Mouse (Mus musculus): ENCODE measurements around the gene Kars. TPM values are rescaled to one million over a fixed set of nuclear protein-coding genes. Genes with fewer than 3 reads are reported as not detected.
A peak's percentile ranks its signal among the peaks of the same experiment; 100 is the strongest.

Gene Kars
- total RNA-seq, 2 experiments from 2014 or later: 91.1 to 95.3 TPM

DNA sequence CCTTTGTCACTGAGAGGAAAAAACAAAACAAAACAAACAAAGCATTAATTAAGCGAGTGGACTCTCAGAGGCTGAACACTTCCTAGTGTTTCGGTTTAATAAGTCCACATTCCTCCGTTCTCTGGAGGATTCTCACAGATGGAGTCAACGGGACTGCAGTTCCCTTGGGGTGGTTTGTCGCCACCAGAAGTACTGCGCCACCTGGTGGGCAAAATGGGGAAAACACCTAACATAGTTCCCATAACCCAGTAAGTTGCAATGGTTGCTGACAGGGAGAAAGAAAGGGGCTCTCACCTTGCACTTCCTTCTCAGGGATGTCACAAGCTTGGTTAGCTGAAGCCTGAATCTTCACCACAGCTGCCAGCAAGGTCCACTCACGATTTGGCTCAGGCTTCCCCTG is 21.2 kb downstream of the Kars start:
- intact Hi-C loops (cut with DNase I): loop anchor here (1.0 to 5.0 kb wide), 4 partner anchors 48 to 313 kb away; partner anchors contain the start of genes Gabarapl2 and Tmem231
- DNase-seq: peak; percentile 77 to 88

DNA sequence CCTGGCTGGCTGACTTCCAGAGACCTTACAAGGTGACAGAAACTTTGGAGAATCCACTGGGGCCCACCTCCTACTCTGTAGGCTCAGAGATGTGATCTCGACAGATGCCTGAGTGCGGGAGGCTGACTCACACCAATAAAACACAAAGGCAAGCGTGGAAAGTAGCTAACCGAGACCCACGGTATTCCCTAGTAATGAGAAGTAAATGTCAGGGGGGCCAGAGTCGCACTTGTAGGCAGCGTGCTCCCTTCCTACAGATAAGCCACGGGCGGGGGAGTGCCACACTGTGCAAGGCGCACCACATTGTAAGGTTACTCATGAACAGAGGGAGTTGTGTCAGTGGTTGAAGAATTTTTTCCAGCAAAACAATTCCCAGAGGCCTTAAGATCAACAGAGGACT is 26.6 kb downstream of the Kars start:
- intact Hi-C loops (cut with DNase I): no loop called here
- no peak for DNase-seq

DNA sequence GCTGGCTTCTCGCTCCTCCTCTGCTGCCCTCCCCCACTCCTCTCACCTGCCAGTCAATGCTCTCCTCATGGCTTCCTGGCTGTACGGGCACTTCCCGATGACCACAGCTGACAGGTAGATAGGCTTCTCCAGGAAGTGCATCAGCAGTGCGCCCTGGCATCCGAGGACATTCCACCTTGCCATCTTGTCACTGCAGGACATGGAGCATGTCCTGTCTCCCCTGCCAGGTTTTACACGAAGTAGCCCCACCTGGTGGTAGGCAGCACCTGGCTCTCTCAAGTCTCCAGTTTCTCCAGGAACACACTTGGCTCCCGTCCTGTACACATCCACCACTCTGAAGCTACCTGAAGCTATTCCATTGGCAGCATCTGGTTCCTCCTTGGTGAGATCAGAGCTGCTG is 29.0 kb downstream of the Kars start:
- intact Hi-C loops (cut with DNase I): no loop called here
- no peak for DNase-seq

DNA sequence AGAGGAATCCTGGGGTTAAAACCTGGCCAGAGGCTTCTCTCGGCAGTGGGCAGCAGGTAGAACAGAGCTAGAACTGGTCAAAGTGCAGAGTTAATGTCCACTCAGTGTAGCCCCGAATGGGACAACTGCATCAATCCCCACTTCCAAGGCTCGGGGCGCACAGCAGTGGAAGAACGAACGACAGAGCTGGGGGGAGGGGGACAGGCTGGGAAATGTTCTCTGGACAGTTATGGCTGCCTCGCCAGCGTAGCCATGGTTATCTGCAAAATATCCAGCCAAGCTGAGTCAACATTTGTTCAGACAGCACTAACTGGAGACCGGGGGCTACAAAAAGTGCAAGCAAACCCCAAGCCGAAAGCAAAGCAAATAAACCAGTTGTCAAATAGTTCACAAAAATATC is 33.0 kb downstream of the Kars start:
- peak in 1 of 2 experiments; percentile 42 for DNase-seq
- intact Hi-C loops (cut with DNase I): no loop called here

DNA sequence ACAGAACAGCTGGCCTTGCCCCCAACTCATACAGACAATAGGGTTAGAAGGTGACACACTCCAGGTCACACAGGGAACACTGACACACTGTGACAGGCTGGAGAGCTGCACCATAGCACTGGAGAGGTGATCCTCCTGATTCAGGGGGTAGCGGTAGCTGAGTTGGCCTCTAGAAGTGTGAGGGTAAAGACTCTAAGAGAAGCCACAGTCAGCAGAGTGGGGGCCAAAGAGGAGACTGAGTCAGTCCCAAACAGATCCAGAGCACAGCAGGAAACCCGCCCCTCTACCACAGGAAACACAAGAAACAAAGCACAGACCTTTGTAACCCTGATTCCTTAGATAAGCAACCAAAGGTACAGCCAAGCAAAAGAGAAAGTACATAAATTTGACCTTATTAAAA is 34.8 kb downstream of the Kars start:
- intact Hi-C loops (cut with DNase I): no loop called here
- DNase-seq: no peak

DNA sequence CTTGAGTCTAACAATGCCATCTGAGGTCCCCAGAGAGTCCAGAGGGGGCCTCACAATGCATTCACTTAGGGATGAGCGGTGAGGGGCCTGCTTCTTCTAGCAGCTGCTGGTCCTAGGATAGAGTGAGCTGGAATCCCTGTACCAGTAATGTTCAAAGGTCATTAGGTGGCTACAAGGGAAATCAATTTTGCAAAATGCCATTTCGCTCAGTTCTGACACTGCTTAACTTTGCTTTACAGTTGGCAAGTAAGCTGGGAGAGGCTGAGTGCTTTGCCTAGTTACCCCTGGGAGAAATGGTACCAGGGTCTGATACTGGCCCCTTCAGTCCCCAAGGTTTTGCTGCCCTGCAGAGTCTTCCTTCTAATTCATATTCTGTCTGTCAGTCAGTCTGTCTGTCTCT is 35.4 kb downstream of the Kars start:
- intact Hi-C loops (cut with DNase I): no loop called here
- no peak for DNase-seq

GRCm38 (mm10) chr8:111974138-111974537 is 37.0 kb downstream of the Kars start:
- DNase-seq: no peak
- intact Hi-C loops (cut with DNase I): no loop called here

DNA sequence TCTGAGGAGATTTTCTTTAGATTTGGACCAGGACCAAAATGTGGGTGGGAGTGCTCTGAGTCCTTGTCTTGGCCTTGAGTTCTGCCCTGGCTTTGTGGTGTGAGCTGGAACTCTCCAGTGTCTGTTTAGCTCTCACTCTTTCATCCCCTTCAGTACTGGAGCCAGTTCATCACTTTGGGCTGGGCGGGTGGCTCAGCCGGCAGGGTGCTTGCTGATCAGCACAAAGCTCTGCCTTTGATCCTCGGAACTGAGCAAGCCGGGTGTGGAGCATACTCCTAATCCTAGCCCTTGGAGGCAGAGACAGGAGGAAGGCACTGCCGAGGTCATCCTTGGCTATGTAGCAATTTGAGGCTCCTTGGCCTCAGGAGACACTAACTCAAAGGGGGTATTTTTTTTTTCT is 42.1 kb downstream of the Kars start:
- no peak for DNase-seq
- intact Hi-C loops (cut with DNase I): no loop called here

DNA sequence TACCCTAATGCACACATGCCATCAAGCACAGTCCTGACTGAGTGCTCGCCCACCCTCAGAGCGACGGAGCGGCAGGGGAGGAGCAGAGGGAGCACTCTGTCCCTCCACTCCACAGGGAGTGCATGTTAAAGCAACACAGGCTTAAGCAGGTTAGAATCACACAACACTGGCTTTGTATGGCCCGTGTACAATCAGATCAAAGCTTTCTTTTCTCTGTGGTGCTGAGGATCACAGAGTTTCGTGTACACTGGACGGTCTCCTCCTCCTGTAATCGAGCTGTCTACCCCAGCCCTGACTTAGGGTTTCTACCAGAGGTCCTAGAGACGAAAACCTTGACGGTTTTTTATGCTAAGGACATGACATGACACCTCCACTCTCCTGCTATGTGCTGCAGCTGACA is 42.6 kb downstream of the Kars start:
- intact Hi-C loops (cut with DNase I): no loop called here
- DNase-seq: no peak

DNA sequence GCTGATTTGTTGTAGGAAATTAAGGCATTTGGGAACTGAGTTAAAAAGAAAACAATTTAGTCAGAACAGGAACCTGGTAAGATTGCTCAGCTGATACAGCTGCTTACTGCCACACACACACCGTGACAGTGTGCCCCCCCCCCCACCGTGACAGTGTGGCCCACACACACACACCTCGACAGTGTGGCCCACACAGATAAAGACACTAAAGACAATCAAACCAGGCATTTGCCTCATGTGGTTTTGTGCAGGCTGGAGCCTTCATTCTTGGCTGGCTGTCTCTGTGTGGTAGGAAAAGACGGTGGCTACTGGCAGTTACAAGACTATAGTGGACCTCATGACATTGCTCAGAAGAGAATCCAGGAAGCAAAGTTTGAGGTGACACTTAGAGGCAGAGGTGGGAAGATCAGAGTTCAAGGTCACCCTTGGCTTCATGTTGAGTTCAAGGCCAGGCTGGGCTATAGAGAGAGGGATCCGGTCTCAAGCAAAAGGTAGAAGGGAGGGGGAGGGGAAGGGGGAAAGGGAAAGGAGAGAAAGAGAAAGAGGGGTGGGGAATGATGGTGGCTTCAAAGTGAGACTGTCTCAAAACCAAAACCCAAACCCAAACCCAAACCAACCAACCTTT is 43.8 kb downstream of the Kars start:
- DNase-seq: no peak
- intact Hi-C loops (cut with DNase I): no loop called here

- DNase-seq: no peak
Measured at GRCm38 (mm10) chr8:111964849-111965561, 46.1 kb downstream of the Kars start.

DNA sequence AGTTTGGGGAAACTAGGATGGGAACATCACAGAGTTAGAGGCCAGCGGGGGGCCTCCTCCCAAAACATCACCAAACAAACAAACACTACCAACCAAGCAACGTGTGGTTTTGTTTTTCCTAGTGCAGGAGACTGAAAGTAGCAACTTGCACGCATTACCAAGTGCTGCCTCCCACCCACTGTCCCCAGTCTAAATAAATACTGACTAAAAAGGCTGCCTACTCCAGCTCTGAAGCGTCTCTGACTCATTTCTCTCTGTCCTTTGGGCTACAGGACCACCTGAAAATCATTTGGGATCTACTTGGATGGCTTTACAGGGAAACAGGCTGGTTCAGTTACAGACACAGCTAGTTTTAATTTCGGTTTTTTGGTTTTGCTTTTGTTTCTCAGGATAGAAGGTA is 46.8 kb downstream of the Kars start:
- intact Hi-C loops (cut with DNase I): no loop called here
- DNase-seq: no peak

More at GRCm38 (mm10) chr8:111964849-111965561, 46.1 kb downstream of the Kars start:
- intact Hi-C loops (cut with DNase I): no loop called here

DNA sequence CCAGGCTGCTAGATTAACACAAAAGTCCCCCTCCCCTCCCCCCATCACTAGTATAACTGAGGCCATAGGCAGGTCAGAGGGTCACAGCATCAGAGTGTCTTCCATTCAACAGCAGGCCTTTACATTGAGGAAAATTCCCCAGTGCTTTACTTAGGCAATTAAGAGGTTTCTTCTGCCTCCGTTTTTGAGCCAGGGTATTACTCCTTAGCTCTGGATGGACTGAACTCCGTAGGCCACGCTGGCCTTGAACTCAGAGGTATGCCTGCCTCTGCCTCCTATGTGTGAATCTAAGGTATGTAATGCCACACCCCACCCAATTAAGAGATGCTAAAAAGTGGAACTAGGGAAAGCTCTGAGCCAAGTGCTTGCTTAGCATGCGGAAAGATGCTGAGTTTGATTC is 47.6 kb downstream of the Kars start:
- intact Hi-C loops (cut with DNase I): no loop called here
- DNase-seq: no peak

GRCm38 (mm10) chr8:111963091-111963490 is 48.0 kb downstream of the Kars start:
- DNase-seq: no peak
- intact Hi-C loops (cut with DNase I): no loop called here

GRCm38 (mm10) chr8:111962589-111962988 is 48.5 kb downstream of the Kars start:
- peak in 1 of 2 experiments; percentile 22 for DNase-seq
- intact Hi-C loops (cut with DNase I): no loop called here

GRCm38 (mm10) chr8:111961330-111961729 is 49.8 kb downstream of the Kars start:
- DNase-seq: no peak
- intact Hi-C loops (cut with DNase I): no loop called here

GRCm38 (mm10) chr8:111960591-111961321 is 50.4 kb downstream of the Kars start:
- intact Hi-C loops (cut with DNase I): no loop called here
- DNase-seq: no peak

DNA sequence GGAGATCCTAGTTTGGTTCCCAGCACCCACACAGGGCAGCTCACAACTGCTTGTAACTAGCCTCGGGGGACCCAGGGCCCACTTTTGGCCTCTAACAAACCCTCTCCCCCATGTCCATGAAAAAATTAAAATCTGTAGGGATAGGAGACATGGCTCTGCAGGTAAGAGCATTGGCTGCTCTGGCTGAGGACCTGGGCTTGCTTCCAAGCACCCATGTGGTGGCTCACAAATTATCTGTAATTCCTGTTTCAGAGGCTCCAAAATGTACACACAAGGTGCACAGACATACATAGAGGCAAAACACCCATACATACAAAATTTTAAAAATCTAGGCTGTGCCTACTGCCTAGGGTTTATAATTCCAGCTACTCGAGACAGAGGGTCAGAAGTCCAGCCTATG is 53.9 kb downstream of the Kars start:
- intact Hi-C loops (cut with DNase I): no loop called here

GRCm38 (mm10) chr8:111955879-111956278 is 55.2 kb downstream of the Kars start:
- DNase-seq: no peak
- intact Hi-C loops (cut with DNase I): no loop called here

More for the DNA sequence above, 53.9 kb downstream of the Kars start:
- DNase-seq: no peak

- no peak for DNase-seq
- intact Hi-C loops (cut with DNase I): no loop called here
Measured at GRCm38 (mm10) chr8:111954844-111955594, 56.1 kb downstream of the Kars start.

DNA sequence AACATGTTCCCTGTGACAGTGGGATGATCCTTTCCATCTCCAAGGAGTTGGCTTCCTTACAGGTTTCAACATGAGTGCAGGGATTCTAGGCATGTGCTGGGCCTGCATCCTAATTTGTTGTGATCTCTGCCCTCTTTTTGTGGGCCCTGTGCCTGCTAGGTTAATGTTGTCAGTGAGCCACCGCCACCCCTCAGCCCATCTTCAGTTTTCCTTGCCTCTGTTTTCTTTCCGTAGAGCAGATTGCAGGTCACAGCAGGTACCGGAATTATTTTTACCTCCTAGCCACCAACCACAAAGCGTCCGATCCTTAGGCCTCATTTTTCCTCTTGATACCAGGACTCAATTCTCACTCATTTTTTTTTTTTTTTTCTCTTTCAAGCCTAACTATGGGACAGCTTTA is 59.2 kb downstream of the Kars start:
- intact Hi-C loops (cut with DNase I): no loop called here
- DNase-seq: no peak

Data from heart, postnatal 10 days (tissue).